Mouse (Mus musculus): ENCODE results near the gene Zfp507.
A peak's percentile ranks its signal among the peaks of the same experiment; 100 is the strongest.

The Zfp507 gene

DNA sequence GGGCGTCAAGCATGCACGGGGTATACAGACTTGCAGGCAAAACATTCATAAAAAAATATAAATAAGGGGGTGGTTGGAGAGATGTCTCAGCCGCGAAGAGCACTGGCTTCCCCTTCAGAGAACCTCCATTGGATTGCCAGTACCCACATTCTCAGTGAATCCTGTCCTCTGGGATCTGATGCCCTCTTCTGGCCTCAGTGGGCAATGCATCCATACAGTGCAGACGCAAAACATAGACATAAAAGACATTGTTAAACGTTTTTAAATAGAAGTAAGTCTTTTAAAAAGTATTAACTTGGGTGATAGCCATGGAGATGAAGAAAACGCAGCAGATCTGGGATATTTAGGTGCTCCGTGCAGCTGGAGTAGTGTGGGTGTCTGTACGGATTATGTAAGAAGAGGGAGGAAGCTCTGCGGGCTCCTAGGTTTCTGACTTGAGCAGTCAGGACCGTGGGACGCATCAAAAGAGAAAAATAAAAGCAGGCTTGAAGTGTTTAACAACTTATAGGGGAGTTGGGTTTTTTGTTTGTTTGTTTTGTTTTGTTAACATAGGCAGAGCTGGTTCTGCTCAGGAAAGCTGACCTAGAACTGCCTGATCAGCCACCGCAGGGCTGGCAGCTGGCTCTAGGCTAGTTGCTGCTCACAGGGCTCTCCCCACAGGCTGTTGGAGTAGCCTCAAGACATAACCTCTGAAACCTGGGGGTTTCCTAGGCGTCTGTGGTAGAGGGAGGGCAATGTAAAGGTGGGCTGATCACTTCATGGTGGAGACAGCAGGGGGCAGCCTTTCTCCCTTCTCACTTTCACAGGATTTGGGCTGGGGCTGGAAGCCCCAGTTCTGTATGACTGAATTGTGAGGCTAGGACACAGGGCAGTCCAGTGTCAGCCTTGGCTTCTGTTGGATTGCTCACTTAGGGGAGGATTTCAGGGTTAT, 46.0 kb downstream of the Zfp507 start:
- peak; percentile 65 for DNase-seq (ENCODE audit: low read depth, low spot score)
- no peaks in the 10 kb centered on the region for H3K36me3 ChIP-seq (ENCODE audit: control insufficient read depth, insufficient read depth, low read length, poor library complexity, severe bottlenecking)
- no peaks in the 10 kb centered on the region for H3K27me3 ChIP-seq (ENCODE audit: control insufficient read depth, insufficient read depth, low read length, poor library complexity, severe bottlenecking)

DNA sequence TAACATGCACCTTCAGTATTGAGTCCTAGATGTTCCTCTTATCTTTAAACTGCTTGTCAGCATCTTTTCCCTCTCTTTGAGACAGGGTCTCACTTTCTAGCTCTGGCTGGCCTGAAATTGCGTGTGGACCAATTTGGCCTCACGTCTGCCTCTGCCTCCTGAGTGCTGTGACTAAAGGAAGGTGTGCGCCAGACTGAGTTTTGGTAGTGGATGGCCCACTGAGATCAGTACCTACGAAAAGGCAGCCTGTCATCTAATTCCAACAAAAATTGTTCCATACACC, 48.0 kb downstream of the Zfp507 start:
- no peak for DNase-seq (ENCODE audit: low read depth, low spot score)
- no peaks in the 10 kb centered on the region for H3K27me3 ChIP-seq (ENCODE audit: control insufficient read depth, insufficient read depth, low read length, poor library complexity, severe bottlenecking)
- H3K36me3 ChIP-seq (ENCODE audit: control insufficient read depth, insufficient read depth, low read length, poor library complexity, severe bottlenecking) = no peaks in the 10 kb centered on the region; the same call in 1 of the 2 replicates

DNA sequence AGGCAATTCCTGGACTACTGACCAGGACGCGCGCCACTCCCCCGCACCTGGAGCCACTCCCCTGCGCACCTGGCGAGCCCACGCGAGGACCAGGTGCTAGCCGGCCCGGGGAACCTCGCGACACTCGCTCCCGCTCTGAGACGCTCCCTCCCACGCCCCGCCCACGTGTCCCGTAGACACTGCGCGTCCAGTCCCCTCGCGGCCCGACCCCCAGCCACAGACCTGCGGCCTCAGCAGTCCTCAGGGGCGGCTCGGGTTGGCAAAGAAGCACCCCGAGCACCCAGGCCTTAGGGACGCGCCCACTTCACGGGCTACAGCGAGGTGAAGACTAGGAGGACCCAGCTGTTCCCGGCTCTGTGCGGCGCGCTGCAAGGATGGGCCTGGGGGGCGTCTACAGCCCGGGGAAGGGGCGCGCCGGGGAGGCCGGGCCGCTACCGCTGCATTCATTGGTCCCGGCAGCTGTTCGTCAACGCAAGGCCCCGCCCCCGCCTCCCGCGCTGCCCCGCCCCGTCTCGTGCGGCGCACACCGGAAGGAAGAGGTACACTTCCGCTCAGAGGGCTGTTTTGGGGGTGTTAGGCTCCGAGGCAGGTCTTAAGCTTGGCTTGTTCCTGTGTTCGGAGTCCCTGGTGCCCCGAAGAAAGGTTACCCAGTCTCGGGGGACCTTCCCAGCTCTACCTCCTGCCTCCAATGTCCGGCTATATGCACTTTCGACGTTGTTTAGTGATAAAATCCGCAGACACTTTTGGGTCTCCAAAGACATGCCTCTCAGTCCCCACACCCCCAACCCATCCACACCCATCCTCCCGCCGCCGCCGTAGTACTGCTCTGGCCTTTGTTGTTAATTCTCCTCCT, 48.5 kb downstream of the Zfp507 start, which contains the start of gene Dpy19l3:
Dpy19l3 (minus strand) TSS at position 422 of the 853 bp plus-strand sequence.
- Histone ChIP-seq H3K36me3 (ENCODE audit: control insufficient read depth, insufficient read depth, low read length, poor library complexity, severe bottlenecking) (no peaks in the 10 kb centered on the region; the same call in 1 of the 2 replicates), H3K27me3 (ENCODE audit: control insufficient read depth, insufficient read depth, low read length, poor library complexity, severe bottlenecking) (no peaks in the 10 kb centered on the region)
- peak; percentile 92 for DNase-seq (ENCODE audit: low read depth, low spot score)

DNA sequence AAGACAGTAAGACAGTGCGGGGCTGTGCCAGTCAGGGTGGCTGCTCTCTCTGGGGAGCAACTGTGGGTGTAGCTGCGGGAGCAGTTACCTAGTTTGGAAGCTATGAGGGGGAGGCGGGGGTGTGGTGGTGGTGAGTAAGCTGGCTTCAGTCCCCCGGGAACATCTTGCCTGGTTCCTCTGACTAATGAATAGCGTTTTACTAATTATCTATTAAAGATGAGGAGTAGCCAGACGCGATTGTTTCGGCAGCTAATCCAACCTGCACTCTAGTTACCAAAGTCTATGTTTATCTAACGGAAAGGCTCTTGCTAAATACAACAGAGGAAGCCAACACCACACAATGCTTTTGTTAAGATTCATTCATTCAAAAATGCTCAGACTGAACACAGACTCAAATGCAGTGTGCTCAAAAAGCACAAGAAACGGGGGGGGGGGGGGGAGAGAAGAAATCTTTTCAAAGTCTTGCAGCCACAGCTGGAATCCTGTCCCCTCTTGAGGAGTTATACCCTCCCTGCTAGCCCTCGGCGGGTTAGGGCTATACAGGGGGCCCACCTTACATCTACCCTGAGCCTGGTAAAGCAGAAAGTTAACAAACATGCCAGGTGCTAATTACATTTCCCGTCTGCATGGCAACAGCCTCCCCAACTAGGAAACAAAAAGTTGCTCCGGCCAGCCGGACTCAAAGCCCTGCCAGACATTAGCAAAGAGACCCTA, 49.3 kb downstream of the Zfp507 start:
- no peaks in the 10 kb centered on the region; the same call in 1 of the 2 replicates for H3K36me3 ChIP-seq (ENCODE audit: control insufficient read depth, insufficient read depth, low read length, poor library complexity, severe bottlenecking)
- no peaks in the 10 kb centered on the region for H3K27me3 ChIP-seq (ENCODE audit: control insufficient read depth, insufficient read depth, low read length, poor library complexity, severe bottlenecking)
- DNase-seq (ENCODE audit: low read depth, low spot score) = peak; percentile 48

DNA sequence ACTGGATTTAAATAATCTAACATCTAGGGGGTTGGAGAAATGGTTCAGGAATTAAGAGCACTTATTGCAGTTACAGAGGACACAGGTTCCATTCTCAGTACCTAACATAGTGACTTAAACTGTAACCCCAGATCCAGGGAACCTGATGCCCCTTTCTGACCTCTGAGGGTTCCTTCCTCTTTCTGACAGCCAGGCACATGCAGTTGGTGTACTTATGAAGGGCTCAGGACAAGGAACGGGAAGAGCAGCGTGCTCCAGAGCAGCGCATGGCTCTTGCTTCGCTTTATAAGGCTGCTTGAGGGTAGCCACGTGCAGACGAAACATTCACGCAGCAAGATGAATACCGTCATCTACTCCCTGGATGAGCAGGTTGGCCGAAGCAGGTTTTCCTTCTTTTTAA, 51.9 kb downstream of the Zfp507 start:
- peaks cover 2% of the 10 kb centered on the region for H3K36me3 ChIP-seq (ENCODE audit: control insufficient read depth, insufficient read depth, low read length, poor library complexity, severe bottlenecking)

DNA sequence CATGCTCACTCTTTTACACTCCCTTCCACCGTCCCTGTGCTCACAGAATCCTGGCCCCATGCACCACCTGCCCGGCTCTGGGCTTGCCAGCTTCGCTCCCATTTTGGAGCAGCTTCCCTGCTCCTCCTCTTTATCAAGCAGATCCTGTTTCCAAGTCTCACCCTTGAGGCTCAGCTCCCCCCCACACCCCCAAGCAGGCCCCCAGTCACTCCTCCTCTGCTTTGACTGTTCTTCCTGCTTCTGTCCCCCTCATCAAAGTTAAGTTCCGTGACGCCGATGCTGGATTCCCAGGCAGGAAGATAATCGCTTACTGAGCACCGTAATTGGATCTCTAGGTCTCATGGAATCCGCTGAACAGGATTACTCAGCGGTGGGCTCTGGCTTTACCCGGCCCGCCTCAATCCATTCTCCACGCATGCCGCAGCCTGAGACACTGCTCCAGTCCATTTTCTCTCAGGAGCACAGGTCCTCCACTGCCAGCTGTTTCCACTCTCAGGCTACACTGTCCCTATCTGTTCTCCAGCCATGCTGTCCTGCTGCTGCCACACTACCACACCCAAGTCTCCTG, 55.3 kb downstream of the Zfp507 start:
- peaks cover 4% of the 10 kb centered on the region for H3K36me3 ChIP-seq (ENCODE audit: control insufficient read depth, insufficient read depth, low read length, poor library complexity, severe bottlenecking)
- no peaks in the 10 kb centered on the region for H3K27me3 ChIP-seq (ENCODE audit: control insufficient read depth, insufficient read depth, low read length, poor library complexity, severe bottlenecking)
- DNase-seq (ENCODE audit: low read depth, low spot score) = no peak

More for the DNA sequence above, 51.9 kb downstream of the Zfp507 start:
- H3K27me3 ChIP-seq (ENCODE audit: control insufficient read depth, insufficient read depth, low read length, poor library complexity, severe bottlenecking) = no peaks in the 10 kb centered on the region
- DNase-seq (ENCODE audit: low read depth, low spot score) = no peak

DNA sequence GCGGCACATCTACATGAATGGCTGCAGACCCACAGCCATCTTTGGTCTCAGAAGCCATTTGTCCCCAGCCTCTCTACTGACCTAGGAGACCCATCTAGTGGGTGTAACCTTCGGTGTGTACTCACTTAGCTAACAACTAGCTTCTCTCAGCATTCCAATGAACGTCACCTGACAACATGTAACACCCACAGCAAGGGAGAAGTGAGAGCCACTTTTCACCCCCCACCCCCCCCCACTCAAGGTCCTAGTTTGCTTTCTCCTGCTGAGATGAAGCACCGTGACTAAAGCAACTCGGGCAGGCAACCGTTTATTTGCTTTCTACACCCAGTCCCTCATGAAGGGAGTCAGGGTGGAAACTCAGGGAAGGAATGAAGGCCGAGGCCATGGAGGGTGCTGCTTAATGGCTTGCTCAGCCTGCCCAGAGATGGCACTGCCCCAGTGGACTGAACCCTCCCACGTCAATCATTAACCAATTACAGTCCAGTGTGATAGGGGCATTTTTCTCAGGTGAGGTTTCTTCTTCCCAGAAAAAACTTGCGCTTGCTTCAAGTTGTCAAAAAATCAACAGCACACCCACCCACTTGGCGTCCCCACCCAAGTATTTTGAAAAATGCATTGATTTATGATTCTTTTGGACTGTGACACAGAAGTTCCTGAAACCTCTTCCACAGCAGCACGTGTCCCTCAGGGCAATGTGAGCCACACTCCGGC, 56.0 kb downstream of the Zfp507 start:
- DNase-seq (ENCODE audit: low read depth, low spot score) = no peak
- Histone ChIP-seq H3K27me3 (ENCODE audit: control insufficient read depth, insufficient read depth, low read length, poor library complexity, severe bottlenecking) (no peaks in the 10 kb centered on the region), H3K36me3 (ENCODE audit: control insufficient read depth, insufficient read depth, low read length, poor library complexity, severe bottlenecking) (peaks cover 4% of the 10 kb centered on the region)

DNA sequence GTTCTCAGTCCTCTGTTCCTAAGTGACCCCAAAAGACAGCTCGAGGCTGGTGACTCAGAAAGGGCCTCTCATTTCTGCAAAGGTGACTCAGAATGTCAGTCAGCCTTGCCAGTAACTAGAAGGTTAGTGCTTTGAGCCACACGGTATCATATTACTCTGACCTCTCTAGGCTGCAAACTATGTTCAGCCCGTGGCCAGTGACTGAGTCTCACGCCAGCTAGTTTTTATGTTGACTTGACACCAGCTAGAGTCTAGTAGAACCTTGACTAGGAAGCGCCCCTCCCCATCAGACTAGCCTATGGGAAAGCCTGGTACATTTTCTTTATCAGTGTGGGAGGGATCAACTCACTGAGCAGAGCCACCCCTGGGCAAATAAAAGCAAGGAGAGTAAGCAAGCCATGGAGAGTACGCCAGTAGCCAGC, 57.5 kb downstream of the Zfp507 start:
- no peaks in the 10 kb centered on the region for H3K27me3 ChIP-seq (ENCODE audit: control insufficient read depth, insufficient read depth, low read length, poor library complexity, severe bottlenecking)
- H3K36me3 ChIP-seq (ENCODE audit: control insufficient read depth, insufficient read depth, low read length, poor library complexity, severe bottlenecking) = peaks cover 4% of the 10 kb centered on the region
- DNase-seq (ENCODE audit: low read depth, low spot score) = no peak

DNA sequence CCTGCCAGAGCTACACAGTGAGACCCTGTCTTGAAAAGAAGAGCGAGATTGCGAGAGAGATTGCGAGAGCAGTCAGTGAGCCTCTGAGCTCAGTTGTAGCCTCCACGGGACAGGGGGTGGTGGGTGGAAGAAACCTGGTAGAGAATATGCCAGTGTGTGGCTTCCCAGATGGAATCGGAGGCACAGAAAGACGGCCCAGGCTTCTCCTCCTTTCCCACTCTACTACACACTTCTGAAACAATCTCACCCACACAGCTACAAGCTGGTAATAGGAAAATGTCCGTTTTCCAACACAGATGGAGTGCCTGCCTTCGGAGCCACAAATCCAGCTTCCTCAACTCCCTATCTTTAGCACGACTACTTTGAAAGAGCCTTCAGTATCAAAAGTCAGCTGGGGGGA, 58.0 kb downstream of the Zfp507 start:
- Histone ChIP-seq H3K36me3 (ENCODE audit: control insufficient read depth, insufficient read depth, low read length, poor library complexity, severe bottlenecking) (peaks cover 4% of the 10 kb centered on the region), H3K27me3 (ENCODE audit: control insufficient read depth, insufficient read depth, low read length, poor library complexity, severe bottlenecking) (no peaks in the 10 kb centered on the region)
- no peak for DNase-seq (ENCODE audit: low read depth, low spot score)

DNA sequence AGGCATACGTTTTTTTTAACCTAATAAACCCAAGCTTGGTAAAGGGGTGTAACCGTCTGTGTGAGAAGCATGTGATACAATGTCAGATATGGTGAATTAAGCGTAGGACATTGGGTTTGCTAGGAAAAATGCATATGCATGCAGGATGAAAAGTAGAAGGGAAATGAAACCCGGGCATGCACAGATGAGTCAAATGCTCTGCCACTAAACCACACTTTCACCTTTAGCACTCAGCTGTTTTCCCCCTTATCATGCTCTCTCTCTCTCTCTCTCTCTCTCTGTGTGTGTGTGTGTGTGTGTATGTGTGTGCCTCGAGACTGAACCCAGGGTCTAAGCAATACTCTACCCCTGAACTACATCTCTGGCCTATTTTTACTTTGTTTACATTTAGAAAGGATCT, 60.5 kb downstream of the Zfp507 start:
- DNase-seq (ENCODE audit: low read depth, low spot score) = no peak
- H3K27me3 ChIP-seq (ENCODE audit: control insufficient read depth, insufficient read depth, low read length, poor library complexity, severe bottlenecking) = no peaks in the 10 kb centered on the region
- H3K36me3 ChIP-seq (ENCODE audit: control insufficient read depth, insufficient read depth, low read length, poor library complexity, severe bottlenecking) = peaks cover 3% of the 10 kb centered on the region; the same call in 1 of the 2 replicates

DNA sequence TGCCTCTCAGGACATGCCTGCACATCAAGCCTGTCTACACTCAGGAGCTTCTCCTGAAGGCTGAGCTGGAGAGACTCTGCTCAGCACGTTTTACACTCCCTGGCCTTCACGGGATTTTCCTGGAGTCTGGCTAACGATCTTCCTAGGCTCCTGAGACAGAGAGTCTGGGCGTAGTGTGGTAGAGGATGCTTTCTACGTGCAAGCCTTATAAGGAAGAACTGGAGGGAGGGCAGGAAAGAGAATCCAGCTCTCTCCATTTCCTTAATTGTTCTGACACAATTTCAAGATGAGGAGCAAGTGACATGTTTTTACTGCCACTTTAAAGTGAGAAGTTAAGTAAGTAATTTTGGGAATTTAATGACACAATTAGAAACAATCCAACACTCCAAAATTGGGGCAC, 60.9 kb downstream of the Zfp507 start:
- H3K36me3 ChIP-seq (ENCODE audit: control insufficient read depth, insufficient read depth, low read length, poor library complexity, severe bottlenecking) = peaks cover 3% of the 10 kb centered on the region; the same call in 1 of the 2 replicates
- H3K27me3 ChIP-seq (ENCODE audit: control insufficient read depth, insufficient read depth, low read length, poor library complexity, severe bottlenecking) = no peaks in the 10 kb centered on the region
- no peak for DNase-seq (ENCODE audit: low read depth, low spot score)

DNA sequence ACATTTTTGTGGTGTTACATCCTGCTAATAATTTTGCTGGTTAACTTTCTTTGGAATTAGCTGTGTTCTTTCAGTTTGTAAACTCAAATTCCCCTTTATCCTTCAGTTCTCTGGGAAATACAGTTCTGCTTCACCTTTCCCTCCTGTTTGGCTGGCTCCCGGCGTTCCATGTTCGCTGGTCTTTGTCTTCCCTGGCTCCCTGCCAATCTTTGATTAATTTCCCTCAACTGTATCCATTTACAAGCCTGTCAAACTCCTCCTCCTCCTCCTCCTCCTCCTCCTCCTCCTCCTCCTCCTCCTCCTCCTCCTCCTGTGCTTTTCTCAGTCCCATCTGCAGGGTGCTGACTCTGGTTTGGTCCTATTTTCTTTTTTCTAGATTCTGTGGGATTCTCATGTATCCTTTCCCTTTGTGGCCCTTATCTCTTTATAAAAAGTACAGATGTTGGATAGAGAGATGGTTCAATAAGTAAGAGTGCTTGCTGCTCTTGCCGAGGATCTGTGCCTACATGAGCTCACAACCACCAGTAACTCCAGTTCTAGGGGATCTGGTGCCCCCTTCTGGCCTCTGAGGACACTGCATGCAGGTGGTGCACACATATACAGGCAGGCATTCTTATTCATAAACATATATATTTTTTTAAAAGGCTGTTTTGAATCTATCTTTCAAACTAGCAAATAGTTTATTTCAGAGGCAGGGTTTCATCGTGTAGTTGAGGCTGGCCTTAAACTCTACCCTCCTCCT, 62.1 kb downstream of the Zfp507 start:
- Histone ChIP-seq H3K36me3 (ENCODE audit: control insufficient read depth, insufficient read depth, low read length, poor library complexity, severe bottlenecking) (peaks cover 3% of the 10 kb centered on the region; the same call in 1 of the 2 replicates), H3K27me3 (ENCODE audit: control insufficient read depth, insufficient read depth, low read length, poor library complexity, severe bottlenecking) (no peaks in the 10 kb centered on the region)
- DNase-seq (ENCODE audit: low read depth, low spot score) = peak; percentile 55

DNA sequence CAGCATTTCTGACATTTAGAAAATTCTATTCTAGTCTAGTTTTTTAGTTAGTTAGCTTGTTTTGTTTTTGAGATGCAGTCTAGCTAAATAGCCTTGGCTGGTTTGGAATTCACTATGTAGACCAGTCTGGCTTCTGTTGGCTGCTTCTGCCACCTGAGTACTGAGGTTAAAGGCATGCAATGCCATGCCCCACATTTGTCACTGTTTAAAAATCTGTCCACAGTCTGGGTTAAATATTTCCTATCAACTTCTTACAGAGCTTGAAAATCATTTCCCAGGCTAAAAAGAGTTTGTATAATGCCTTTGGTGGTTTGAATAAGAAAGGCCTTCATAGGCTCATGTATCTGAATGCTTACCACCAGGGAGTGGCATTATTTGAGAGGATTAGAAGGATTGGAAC, 63.9 kb downstream of the Zfp507 start:
- no peaks in the 10 kb centered on the region for H3K27me3 ChIP-seq (ENCODE audit: control insufficient read depth, insufficient read depth, low read length, poor library complexity, severe bottlenecking)
- H3K36me3 ChIP-seq (ENCODE audit: control insufficient read depth, insufficient read depth, low read length, poor library complexity, severe bottlenecking) = no peaks in the 10 kb centered on the region; the same call in 1 of the 2 replicates
- DNase-seq (ENCODE audit: low read depth, low spot score) = no peak
